Mouse (Mus musculus) urinary bladder, adult 2 months (tissue): Measurements from ENCODE around the gene Crybb3. TPM values are rescaled to one million over a fixed set of nuclear protein-coding genes. Genes with fewer than 3 reads are reported as not detected.

Experiments
- DNase-seq: peaks from one replicate; pipeline ENCODE4 v3.0.0; 2022; ENCODE audit warnings: low spot score
- polyA plus RNA-seq: library from polyadenylated mRNA; depleted of rRNA; stranded (reverse); fragments of >200 nt; gene quantifications from 2 replicates; pipeline ENCODE4 v1.2.3, GENCODE M21; 2012

The Crybb3 gene
- polyA plus RNA-seq, 1 experiment = 6.1 TPM

DNA sequence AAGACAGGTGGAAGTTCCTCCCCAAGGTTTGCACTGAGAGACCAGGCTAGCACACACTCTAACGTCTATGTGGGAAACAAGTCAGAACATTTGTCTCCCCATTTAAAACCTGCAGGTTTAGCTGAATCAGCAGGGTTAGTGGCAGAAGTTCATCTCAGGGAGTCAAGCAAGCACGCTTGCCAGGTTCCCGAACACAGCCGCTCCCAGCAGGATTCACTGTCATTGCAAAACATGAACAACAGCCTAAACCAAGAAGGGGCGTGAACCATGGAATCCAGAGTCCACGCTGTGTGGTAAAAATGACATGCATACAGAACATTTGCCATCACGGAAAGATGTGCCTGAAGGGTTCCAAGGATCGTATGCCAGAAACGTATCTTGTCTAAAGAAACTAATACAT lies 23.7 kb upstream of the Crybb3 start:
- no peak for DNase-seq

DNA sequence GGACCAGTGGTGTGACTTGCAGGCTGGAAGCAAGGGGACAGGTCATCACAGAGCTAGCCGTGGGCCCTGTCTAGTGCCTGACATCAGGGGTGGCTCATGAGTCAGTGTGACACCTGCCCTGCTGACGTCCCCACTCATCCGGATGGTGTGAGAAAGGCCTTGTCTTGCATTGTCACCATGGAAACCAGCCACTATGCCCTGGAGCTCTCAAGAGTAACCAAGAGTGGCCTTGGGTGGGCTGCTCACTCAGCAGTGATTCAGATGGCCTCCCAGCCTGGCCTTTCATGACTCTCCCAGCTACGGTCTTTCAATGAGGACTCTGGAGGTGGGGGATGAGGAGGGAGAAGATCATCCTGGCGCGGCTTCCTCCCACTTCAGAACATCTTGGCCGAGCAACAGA lies 21.1 kb upstream of the Crybb3 start:
- no peak for DNase-seq

DNA sequence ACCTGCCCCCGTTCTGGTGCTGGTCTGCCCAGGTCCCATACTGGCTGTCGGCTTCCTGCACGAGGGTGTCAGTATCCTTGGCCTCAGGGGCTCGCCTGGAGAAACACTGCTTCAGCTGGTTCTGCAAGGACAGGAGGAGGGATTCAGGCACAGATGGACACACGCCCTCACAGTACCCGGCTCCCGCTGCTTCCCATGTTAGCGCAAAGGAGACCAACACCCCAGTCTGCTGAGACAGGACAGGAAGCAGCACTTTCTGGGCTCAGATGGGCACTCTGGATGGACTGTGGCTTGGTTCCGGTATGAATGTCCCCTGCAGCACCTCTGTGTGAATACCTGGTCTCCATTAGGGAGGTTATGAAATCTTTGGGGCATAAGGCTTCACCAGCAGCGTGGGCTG lies 20.1 kb upstream of the Crybb3 start:
- no peak for DNase-seq

DNA sequence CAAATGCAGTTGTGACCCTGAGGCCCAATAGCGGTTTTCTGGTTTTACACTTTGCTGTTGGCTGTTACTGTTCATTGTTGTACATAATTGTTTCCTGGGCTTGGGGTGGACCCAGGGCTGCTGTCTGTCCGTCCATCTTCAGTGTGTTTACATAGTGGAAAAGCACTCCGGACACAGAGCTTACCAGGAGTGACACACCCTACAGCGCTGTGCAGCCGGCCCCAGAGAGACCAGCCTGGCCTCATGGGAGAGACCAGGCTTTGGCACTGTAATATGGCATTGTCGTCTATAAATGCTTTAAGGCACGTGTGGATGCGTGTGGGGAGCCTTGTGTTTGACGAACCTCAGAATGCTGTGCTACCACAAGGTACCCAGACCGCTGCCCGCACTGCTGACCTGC lies 19.0 kb upstream of the Crybb3 start:
- DNase-seq = no peak

DNA sequence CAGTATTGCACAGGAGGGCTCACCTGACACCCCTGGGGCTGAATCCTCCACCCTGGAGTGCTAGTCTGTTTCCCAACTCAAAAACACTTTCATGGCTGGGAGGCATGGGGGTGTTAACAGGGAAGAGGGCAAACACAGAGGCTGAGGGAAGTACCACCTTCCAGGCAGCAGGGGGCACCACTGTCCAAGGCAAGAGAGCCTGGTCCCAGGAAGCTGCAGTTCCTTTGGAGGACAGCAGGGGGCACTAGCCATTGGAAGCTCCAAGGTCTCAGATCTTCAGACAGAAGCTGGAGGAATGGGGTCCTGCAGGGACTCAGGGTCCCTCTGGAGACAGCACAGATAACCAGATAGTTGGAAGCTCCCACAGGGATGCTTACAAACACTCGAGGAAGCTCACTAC lies 18.2 kb upstream of the Crybb3 start:
- DNase-seq = peak; percentile 81

DNA sequence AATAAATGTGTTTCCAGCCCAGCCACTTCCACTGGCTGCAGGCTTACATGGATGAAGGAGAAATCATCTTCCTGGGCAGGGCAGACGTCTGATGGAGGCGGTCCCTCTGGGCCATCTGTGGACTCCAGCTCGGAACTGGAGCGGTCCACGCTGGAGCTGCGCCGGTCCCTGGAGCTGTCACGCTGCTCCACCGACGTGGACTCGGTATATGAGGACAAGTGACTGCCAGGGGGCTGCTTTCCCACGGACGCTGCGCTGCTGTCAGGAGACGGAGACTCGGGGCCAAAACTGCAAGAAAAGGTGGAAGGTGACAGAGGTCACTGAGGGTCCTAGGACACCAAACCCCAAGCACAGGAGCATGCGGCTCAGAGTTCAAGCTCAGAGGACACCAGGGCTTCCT lies 16.2 kb upstream of the Crybb3 start:
- no peak for DNase-seq

DNA sequence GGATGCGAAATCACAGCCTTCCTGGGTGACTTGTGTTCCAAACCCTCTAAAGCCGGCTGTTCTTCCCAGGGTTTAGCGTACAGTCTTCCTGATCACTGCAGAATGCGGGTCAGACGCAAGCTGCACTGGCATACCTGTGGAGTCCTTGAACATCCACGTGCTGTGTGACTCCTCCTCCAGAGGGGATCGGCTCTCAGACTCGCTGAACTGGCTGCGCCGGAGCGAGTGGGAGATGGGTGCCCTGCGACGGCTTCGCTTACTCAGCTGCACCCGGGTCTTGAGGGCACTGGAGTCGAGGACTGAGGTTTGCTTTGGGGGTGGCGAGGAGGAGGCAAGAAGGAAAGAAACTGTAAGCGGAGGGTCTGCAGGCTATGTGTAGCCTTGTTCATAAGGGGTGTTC lies 14.1 kb upstream of the Crybb3 start:
- DNase-seq = no peak

DNA sequence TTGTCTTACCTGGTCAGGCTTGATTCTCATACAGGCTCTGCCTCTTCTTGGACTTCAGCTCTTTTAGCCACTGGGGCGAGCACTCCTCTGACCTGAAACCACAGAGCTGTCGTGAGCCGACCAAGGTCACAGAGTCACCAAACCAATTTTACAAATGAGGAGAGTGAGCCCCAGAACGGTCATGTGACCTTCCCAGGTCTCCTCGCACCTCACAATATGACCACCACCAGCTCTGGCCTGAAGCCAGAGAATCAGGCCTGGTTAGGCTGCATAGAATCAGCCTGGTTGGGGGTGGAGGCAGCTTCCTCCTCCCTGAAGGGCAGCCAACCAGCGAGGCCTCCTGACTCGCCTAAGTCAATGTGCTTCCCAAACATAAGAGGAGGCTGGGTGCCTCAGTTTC lies 11.0 kb upstream of the Crybb3 start:
- no peak for DNase-seq

DNA sequence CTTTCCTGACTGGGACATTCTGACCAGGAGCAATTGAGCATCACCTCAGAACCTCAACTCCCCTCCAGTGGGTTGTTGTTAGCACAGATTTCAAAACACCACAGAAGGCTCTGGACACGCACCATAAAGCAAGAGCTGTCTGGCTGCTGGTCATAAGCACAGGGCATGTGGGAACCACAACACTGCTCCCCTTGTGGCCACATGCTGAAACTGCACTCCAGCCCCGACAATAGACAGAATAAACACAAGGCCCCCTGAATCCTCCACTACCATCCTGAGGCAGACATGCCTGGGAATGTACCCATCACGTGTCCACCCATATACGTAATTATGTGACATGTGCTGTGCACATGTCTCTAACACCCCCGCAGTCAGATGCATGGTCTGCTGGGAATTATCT lies 9.8 kb upstream of the Crybb3 start:
- DNase-seq = no peak

DNA sequence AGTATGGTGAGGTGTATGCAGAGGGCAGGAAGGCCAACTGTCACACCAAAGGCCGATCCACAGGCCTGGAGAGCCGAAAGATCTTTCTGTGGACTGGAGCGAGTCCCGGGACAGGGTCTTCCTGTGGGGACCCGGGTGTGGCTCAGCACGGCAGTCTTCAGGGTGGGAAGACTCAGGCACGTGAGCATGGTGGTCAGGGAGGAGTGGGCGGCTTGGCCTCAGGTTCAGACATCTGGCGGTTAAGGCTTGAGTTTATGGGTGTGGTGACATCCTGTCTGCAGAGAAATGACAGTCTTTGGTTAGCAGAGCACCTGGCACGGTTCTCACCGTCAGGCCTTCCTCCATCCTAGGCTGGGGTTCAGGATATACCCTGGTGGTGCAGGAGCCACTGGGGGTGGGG lies 9.4 kb upstream of the Crybb3 start:
- no peak for DNase-seq

DNA sequence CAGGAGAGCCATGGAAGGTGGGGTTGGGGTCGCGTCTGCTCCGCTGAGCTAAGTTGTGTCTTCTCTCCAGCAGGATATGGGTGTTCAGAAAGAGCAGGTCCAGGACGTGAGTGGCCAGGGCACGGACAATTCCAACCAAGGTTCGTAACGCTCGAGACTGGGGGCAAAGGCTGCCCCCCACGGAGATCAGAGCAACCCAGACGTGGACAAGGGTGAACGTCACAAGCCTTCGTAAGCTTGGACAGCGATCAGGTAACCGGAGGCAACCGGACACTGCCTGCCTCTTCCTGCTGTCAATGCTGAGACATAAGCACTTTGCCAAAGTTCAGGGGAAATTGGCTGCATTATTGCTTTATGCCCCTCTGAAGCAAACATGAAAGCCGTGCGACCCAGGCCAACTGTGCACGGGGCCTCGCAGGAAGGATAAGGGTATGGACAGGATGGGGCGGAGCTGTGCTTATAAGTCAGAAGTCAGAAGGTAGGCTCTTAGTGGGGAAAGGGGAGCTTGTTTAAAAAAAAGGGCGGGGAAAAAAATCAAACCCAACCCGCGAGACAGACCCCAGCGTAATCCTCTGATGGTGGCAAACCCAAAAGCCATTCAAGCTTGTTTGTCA lies 8.8 kb upstream of the Crybb3 start:
- no peak for DNase-seq

DNA sequence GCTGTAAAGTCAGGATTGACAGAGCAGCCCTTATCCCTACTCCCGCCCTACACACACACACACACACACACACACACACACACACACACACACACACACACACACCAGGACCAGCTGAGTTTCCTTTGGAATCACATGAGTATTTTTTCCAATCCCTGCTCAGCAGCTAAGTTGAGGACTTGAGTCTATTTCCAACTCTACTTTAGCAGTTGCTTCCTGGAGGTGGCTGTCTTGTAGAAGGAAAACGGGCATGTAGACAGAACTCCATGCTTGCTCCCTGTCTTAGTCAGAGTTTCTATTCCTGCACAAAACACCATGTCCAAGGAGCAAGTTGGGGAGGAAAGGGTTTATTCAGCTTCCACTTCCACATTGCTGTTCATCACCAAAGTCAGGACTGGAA lies 6.1 kb upstream of the Crybb3 start:
- DNase-seq = no peak

DNA sequence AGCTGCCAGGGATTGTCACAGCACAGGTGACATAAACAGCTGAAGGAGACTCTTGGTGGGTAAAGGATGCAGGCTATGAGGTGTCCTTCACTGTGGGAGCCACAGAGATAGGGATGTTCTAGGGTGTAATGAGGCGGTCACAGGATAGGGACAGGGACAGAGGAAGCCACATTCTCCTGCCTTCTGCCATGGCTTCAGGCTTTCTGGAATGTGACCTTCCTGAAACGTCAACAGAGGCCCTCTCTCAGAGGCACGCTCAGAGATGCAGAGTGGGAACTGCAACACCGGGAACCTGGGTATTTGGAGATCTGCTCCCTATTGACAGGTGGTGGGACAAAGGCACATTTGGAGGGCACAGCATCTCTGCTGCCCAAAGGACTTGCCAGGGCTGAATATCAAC lies 5.6 kb upstream of the Crybb3 start:
- no peak for DNase-seq

DNA sequence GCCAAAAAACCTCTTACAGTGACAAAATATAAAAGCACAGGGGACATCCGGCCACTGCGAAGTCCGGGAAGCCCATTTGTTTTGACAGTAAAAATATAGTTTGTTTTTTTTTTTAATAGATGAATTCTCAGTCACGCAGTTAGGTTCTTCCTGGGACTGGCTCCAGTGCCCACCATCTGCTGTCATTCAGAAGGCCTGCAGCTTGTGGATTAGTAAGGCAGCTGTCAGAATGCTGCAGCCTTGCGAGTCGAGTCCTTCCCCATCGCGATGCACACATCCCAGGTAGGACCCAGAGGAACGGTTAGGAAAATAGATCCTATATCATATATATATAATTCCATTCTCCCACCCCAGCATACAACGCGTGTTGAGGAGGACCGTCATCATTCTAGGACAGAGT lies 5.1 kb upstream of the Crybb3 start:
- DNase-seq = no peak

DNA sequence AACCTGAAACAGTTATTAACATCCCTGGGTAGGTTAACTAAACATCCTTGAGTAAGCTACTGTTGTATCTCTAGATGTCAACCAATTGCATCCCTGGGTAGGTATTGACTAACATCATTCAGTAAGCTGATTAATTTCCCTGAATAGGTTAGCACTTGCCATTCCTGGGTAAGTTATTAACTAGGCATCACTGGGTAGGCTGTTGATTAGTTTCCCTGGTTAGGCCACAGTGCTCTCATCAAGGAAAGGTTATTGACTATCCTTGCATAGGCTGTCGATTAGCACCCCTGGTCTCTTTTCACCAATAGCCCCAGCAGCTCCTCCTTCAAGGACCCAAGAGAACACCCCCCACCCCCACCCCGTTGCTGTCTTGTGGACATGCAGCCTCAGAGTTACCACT lies 4.5 kb upstream of the Crybb3 start:
- no peak for DNase-seq

DNA sequence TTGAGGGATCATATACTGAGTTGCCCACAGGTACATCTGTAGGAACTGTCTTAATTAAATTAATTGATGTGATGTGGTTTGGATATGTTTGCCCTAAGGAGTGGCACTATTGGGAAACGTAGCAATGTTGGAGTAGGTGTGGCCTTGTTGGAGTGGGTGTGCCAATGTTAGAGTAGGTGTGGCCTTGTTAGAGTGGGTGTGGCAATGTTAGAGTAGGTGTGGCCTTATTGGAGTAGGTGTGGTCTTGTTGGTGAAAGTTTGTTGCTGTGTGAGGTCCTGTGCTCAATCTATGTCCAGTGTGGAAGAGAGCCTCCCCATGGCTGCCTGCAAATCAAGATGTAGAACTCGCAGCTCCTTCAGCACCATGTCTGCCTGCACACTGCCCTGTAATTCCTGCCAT lies 2.9 kb upstream of the Crybb3 start:
- no peak for DNase-seq

DNA sequence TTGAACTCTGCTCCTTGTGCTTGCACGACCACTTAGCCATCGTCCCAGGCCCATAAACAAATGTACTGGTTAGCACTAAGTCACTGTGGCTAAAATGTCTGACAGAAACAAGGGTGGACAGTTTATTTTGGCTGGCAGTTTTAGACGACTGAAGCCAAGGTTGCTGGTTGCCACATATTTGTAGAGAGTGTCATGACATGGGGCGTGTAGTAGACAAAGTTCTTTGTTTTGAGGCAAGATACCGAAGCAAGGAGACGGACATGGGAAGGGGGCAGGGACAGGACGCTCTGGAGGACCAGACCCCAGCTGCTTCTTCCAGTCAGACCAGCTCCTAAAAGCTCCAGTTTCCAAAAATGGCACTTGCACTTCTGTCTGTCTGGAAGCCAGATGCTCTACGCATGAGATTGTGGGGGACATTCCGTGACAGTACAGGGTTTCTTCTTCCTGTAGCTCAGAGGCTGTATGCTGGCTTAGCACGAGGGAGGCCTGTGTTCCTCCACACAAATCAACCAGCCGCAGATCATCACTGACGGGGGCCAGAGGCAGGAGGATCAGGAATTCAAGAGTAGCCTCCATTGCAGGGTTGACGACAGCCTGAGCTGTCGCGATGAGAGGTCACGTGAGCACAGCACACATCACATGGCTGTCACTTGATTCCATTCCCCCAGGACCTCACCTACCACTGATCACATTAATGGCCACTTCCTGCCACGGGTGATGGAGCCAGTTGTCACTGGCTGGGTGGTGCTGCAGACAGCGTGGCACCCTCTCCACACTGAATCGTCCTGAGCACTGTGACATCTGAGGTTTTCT lies 1.2 kb upstream of the Crybb3 start:
- DNase-seq = no peak

DNA sequence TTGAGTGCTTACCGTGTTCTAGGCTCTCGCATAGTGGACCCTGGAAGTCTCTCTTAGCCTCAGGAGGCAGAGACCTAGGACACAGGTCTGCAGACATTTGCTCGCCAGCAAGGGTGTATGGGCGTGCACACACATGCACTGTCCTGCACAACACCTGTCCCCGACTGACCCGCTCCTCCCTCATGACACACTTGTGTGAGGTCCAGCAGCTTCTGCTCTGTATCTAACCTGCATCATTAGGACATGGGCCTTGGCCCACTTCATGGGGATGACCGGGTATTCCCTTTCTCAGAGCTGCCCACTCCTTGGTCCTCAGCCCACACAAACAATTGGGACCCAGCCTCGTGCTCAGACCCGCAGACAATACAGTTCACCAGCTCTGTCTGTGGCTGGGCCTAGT lies 364 bp downstream of the Crybb3 start:
- DNase-seq = no peak

DNA sequence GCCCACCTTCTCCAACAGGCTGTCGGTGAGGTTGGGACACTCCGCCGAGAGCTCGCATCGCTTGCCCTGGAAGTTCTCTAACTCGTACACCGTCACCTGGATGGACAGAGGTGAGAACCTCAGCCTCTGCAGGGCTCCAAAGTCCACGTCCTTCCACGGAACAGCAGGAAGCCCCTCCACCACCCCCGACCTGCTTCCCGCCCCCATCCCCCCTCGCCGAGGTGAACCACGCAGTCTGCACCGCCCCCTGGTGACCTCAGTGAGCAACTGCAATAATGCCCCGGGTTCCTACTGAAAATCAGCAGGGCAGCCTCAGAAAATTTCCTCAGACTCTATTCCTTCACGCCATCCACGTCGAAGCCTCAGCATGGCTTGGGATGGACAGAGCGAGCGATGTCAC lies 1.6 kb downstream of the Crybb3 start:
- no peak for DNase-seq

DNA sequence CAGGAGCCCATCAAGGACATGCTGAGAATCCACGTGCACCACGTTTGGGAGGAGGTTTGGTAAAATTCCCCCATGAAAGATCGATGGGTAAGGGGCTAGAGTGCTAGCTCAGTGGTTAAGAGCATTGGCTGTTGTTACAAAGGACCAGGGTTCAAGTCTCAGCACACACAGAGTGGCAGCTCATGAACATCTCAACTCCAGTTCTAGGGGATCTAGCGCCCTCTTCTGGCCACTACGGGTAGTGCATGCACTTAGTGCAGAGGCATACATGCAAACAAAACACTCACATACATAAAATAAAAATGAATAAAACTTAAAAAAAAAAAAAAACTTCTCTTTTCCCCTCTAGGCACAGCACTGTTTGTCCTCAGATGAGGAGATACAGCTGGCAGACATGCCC lies 2.7 kb downstream of the Crybb3 start:
- no peak for DNase-seq

DNA sequence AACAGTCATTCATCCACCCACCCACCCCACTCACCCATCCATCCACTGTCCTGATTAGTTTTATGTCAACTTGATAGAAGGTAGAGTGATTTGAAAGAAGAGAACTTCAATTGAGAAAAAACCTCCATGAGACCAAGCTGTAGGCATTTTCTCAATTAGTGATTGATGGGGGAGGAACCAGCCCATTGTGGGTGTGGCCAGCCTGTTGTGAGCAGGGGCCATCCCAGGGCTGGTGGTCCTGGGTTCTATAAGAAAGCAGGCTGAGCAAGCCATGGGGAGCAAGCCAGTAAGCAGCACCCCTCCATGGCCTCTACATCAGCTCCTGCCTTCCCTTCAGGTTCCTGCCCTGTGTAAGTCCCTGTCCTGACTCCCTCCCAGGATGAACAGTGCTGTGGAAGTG lies 11.4 kb downstream of the Crybb3 start, which contains the start of gene Crybb2:
TSS of gene Crybb2 (minus strand) at position 101 of the 400 bp plus-strand sequence.
- DNase-seq = no peak

DNA sequence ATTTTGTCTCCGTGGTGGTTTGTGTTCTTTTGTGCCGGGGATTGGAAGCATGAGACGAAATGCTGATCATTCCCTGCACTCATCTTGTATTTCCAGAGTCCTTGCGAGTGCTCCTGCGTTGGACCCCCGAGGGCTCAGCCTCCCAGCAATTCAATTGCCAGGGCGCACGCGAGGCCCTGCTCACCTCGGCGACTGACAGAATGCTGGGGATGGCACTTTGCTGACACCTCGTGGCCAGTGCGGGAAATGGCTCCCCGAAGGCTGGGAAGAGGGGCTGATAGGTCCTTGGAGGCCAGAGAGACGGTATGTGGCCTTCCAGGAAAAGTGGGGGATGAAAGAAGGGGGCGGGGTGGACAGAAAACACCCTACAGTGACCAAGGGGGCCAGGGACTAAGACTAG lies 27.1 kb downstream of the Crybb3 start:
- DNase-seq = peak; percentile 69

DNA sequence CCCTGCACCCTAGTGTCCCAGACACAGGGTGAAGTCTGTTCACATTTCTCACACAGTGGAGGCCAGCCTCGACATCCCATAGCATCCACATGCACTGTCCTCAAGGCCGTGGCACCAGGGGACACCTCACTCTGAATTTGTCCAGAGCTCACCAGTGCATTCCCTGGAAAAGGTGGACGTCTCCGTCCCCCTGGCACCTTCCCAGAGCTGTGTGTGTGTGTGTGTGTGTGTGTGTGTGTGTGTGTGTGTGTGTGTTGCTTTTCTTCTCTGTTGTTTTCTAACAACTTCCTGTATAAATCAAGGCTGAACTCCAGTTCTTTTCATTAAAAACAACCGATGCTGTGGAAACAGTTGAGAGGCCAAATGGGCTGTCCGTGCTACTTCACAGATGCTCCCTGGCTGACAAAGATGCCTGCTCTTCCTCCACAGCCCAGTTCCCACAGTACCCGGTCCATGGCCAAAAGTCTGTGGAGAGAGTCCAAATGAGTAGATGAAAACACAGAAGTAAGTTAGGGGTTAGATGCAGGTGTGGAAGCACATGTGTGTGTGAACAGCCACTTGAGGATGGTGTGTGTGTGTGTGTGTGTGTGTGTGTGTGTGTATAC lies 30.7 kb downstream of the Crybb3 start:
- no peak for DNase-seq
